Mouse (Mus musculus) brain, embryonic 14.5 days (tissue): Measurements from ENCODE around the gene Pcdh15.

Experiments
- CTCF ChIP-seq: fragments of 200-500 bp; IDR thresholded peaks from 2 replicates; pipeline ENCODE4 v1.5.1; 2012; ENCODE audit warnings: inconsistent platforms, mild to moderate bottlenecking, moderate library complexity, borderline replicate concordance; ENCODE audit not compliant: insufficient read depth, insufficient read length; ENCODE audit errors: extremely low read depth
- POLR2A ChIP-seq: fragments of 200-500 bp; IDR thresholded peaks from 2 replicates; pipeline ENCODE4 v1.6.1; 2012; ENCODE audit warnings: mild to moderate bottlenecking, inconsistent platforms, borderline replicate concordance; ENCODE audit not compliant: poor library complexity, insufficient read depth, insufficient read length, severe bottlenecking; ENCODE audit errors: extremely low read depth

DNA sequence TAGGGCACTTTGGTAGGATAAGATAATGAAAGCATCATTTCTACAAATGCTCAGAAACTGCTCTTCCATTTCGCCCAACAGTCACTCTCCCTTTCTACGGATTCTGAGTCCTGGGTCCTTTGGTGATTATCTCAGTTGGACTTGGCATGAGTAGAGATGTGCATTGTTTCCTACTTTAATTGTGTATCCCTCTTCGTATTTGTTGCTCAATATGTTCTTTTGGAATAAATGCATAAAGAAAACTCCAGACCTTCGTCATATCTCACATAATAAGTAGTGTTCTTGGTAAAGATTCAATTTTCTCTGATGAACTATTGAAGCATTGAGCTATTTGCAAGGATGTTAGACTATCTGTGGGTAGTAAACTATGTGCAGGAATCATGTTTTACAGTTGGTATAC, 854.2 kb downstream of the Pcdh15 start:
- TF ChIP-seq CTCF (no peak), POLR2A (no peak)
